Mouse (Mus musculus): ENCODE results near the gene Stxbp5l.

GRCm38 (mm10) chr16:37108763-37109162, 276.0 kb downstream of the Stxbp5l start:
- TF ChIP-seq CTCF (IDR thresholded peaks at IDR 0.05): no peak
- TF ChIP-seq EP300 (IDR thresholded peaks at IDR 0.05): no peak
